In genomic region chr7:89939497-89940353, GRCm38 (mm10) we compare ENCODE assay signal across 8 mouse cellular contexts. TPM values are rescaled to one million over a fixed set of nuclear protein-coding genes. Genes with fewer than 3 reads are reported as not detected.
DNase-seq lines count a peak whose midpoint lies in the region; ATAC-seq and TF ChIP-seq lines count a peak whose summit lies in the region.

No protein-coding gene starts in this region.

- 57% methylated on average over 15 of the region's 15 CpGs for WGBS in heart, postnatal 0 days
- WGBS in midbrain, embryonic 11.5 days: 52% methylated on average over 15 of the region's 15 CpGs

- peak overlapping the region; percentile 93 for H3K4me3 ChIP-seq in heart, postnatal 0 days (ENCODE audit: low read depth, low read length)
- peak overlapping the region; percentile 81 for H3K4me3 ChIP-seq in midbrain, embryonic 11.5 days (ENCODE audit: low read depth, low read length)

- no peak for ATAC-seq in heart, postnatal 0 days (ENCODE audit: insufficient read depth, low read depth)
- ATAC-seq in midbrain, embryonic 11.5 days (ENCODE audit: low FRiP score): no peak

- no peak for TF ChIP-seq EP300 in heart, postnatal 0 days (IDR thresholded peaks at IDR 0.05; ENCODE audit: low read depth)

- no peak for TF ChIP-seq CTCF in heart, postnatal 0 days (IDR thresholded peaks at IDR 0.05; ENCODE audit: low read depth)

- DNase-seq in kidney, adult 9 months: peak; percentile 11
- no peak for DNase-seq in kidney, adult 8-10 months
- DNase-seq in NIH3T3 (ENCODE audit: low read depth): peak; percentile 30
- DNase-seq in heart, postnatal 0 days (ENCODE audit: low spot score): no peak
- peak; percentile 87 for DNase-seq in midbrain, embryonic 11.5 days (ENCODE audit: low spot score, missing footprints)
- no peak for DNase-seq in gastrocnemius, adult 8-10 months (ENCODE audit: low spot score in 2 of 2)
- DNase-seq in spleen, adult 18-20 months: no peak
- no peak for DNase-seq in frontal cortex, postnatal 14 days (ENCODE audit: low spot score in 2 of 2)

- no peaks in the 10 kb centered on the region for H3K9me3 ChIP-seq in heart, postnatal 0 days (replicated peaks; ENCODE audit: control insufficient read depth, low read length)
- no peaks in the 10 kb centered on the region for H3K9me3 ChIP-seq in midbrain, embryonic 11.5 days (ENCODE audit: control insufficient read depth, low read length)

- H3K27ac ChIP-seq in heart, postnatal 0 days (ENCODE audit: low read depth): no peak overlapping the region
- no peak overlapping the region for H3K27ac ChIP-seq in midbrain, embryonic 11.5 days (ENCODE audit: low read depth, low read length)

- H3K4me2 ChIP-seq in heart, postnatal 0 days (ENCODE audit: low read depth, low read length): peak overlapping the region; percentile 69
- peak overlapping the region; percentile 49 for H3K4me2 ChIP-seq in midbrain, embryonic 11.5 days

- peaks cover 11% of the 10 kb centered on the region; the same call in 1 of the 2 replicates for H3K4me1 ChIP-seq in heart, postnatal 0 days (ENCODE audit: control insufficient read depth, insufficient read depth)
- H3K4me1 ChIP-seq in midbrain, embryonic 11.5 days (ENCODE audit: control insufficient read depth, insufficient read depth, low read length): peaks cover 10% of the 10 kb centered on the region; the same call in 1 of the 2 replicates

- H3K36me3 ChIP-seq in heart, postnatal 0 days (replicated peaks; ENCODE audit: control insufficient read depth, insufficient read depth, low read length): no peaks in the 10 kb centered on the region
- H3K36me3 ChIP-seq in midbrain, embryonic 11.5 days (ENCODE audit: control insufficient read depth, insufficient read depth, low read length): no peaks in the 10 kb centered on the region; the same call in 1 of the 2 replicates

- peak overlapping the region; percentile 85 for H3K9ac ChIP-seq in heart, postnatal 0 days (replicated peaks; ENCODE audit: low read depth, low read length)
- H3K9ac ChIP-seq in midbrain, embryonic 11.5 days (ENCODE audit: low read length): peak overlapping the region; percentile 83

- H3K27me3 ChIP-seq in heart, postnatal 0 days (ENCODE audit: control insufficient read depth, insufficient read depth, low read length): no peaks in the 10 kb centered on the region
- H3K27me3 ChIP-seq in midbrain, embryonic 11.5 days (ENCODE audit: control insufficient read depth, insufficient read depth, low read length): no peaks in the 10 kb centered on the region

RNA-seq across cellular contexts. Expression of gene Hikeshi, which starts 1.3 kb away (rescaled TPM):
- 22.6 and 120 TPM in 2 replicates for total RNA-seq in heart, postnatal 0 days (2014; rRNA removed; ENCODE audit: low replicate concordance)
- polyA plus RNA-seq in heart, postnatal 0 days (2015; fragmentation: Nextera tagmentation; extraction: Ambion mirVana): 90.9 and 103 TPM in 2 replicates
- polyA plus RNA-seq in midbrain, embryonic 11.5 days (2014; fragmentation: Nextera tagmentation; extraction: Ambion mirVana): 153 and 159 TPM in 2 replicates
- total RNA-seq in gastrocnemius, adult 8-10 months (2022): 100 to 1,000 TPM; 127 to 172 (median 151) TPM

RNA-seq across cellular contexts. Expression of gene Ccdc81, which starts 36.3 kb away (rescaled TPM):
- not detected in 2 replicates for total RNA-seq in heart, postnatal 0 days (2014; rRNA removed; ENCODE audit: low replicate concordance)
- 0.04 TPM in 1 of 2 replicates, not detected in the other for polyA plus RNA-seq in heart, postnatal 0 days (2015; fragmentation: Nextera tagmentation; extraction: Ambion mirVana)
- 0.10 and 0.23 TPM in 2 replicates for polyA plus RNA-seq in midbrain, embryonic 11.5 days (2014; fragmentation: Nextera tagmentation; extraction: Ambion mirVana)
- total RNA-seq in gastrocnemius, adult 8-10 months (2022): not detected

RNA-seq across cellular contexts. Expression of gene Eed, which starts 41.1 kb away (rescaled TPM):
- 16.5 and 38.1 TPM in 2 replicates for total RNA-seq in heart, postnatal 0 days (2014; rRNA removed; ENCODE audit: low replicate concordance)
- 26.7 and 27.9 TPM in 2 replicates for polyA plus RNA-seq in heart, postnatal 0 days (2015; fragmentation: Nextera tagmentation; extraction: Ambion mirVana)
- polyA plus RNA-seq in midbrain, embryonic 11.5 days (2014; fragmentation: Nextera tagmentation; extraction: Ambion mirVana): 82.8 and 85.7 TPM in 2 replicates
- total RNA-seq in gastrocnemius, adult 8-10 months (2022): 10 to 100 TPM; 18.6 to 34.8 (median 26.6) TPM

Comparison
In these comparisons a context has a peak if more than half of its experiments do, and no peak if none do; other contexts are left out.
1. DNase-seq: peak in kidney, adult 9 months (single experiment), NIH3T3 (single experiment) and midbrain, embryonic 11.5 days (single experiment); none in kidney, adult 8-10 months (0 of 2), heart, postnatal 0 days (single experiment), gastrocnemius, adult 8-10 months (0 of 2), spleen, adult 18-20 months (0 of 2) and frontal cortex, postnatal 14 days (0 of 2).